Comparison of ENCODE assay signal across 29 mouse cellular contexts in genomic region chr2:163147381-163147780, GRCm38 (mm10). TPM values are rescaled to one million over a fixed set of nuclear protein-coding genes. Genes with fewer than 3 reads are reported as not detected.
"Had no signal": no experiment of that assay in that cellular context is flagged by ENCODE, and none has a peak within 500 bp of the region (broad histone marks: within the 10 kb centered on the region; RNA-seq: fewer than 3 reads in every experiment).

No protein-coding gene starts in this region.

- DNase-seq: kidney, adult 11 months; kidney, adult 8-10 months; kidney, postnatal 10 days; kidney, postnatal 36 days; layer of hippocampus, postnatal 36 days; liver, embryonic 13.5 days; lung, embryonic 14.5 days; retina, postnatal 1 day; right cerebral cortex, postnatal 25 days; spleen, adult 18-20 months; thymus, postnatal 25 days had no signal

- H3K27me3 ChIP-seq: intestine, embryonic 15.5 days; liver, embryonic 13.5 days; neural tube, embryonic 13.5 days; stomach, embryonic 15.5 days had no signal

- H3K9ac ChIP-seq: intestine, embryonic 15.5 days; kidney, embryonic 15.5 days; liver, embryonic 13.5 days; lung, embryonic 14.5 days; midbrain, embryonic 12.5 days; neural tube, embryonic 13.5 days; stomach, embryonic 15.5 days had no signal

- H3K4me3 ChIP-seq: intestine, embryonic 15.5 days; kidney, embryonic 15.5 days; left cerebral cortex, adult 2 months; liver, embryonic 13.5 days; megakaryocyte, embryonic 14.5 days; midbrain, embryonic 12.5 days; myocyte; neural tube, embryonic 13.5 days; stomach, embryonic 15.5 days had no signal

- H3K4me2 ChIP-seq: intestine, embryonic 15.5 days; kidney, embryonic 15.5 days; liver, embryonic 13.5 days; lung, embryonic 14.5 days; midbrain, embryonic 12.5 days; neural tube, embryonic 13.5 days; stomach, embryonic 15.5 days had no signal

- ATAC-seq: intestine, embryonic 15.5 days had no signal

- H3K4me1 ChIP-seq: intestine, embryonic 15.5 days; liver, embryonic 13.5 days; megakaryocyte, embryonic 14.5 days; stomach, embryonic 15.5 days had no signal

- H3K27ac ChIP-seq: intestine, embryonic 15.5 days; kidney, embryonic 15.5 days; left cerebral cortex, adult 2 months; liver, embryonic 13.5 days; midbrain, embryonic 12.5 days; neural tube, embryonic 13.5 days; stomach, embryonic 15.5 days had no signal

- H3K9me3 ChIP-seq: intestine, embryonic 15.5 days; kidney, embryonic 15.5 days; liver, embryonic 13.5 days; midbrain, embryonic 12.5 days; neural tube, embryonic 13.5 days; stomach, embryonic 15.5 days had no signal

- H3K36me3 ChIP-seq: intestine, embryonic 15.5 days; kidney, embryonic 15.5 days; liver, embryonic 13.5 days; midbrain, embryonic 12.5 days; neural tube, embryonic 13.5 days; stomach, embryonic 15.5 days had no signal

RNA-seq across cellular contexts. Expression of gene Tox2, which starts 55.5 kb away (rescaled TPM):
- total RNA-seq: monocyte, adult 5-6 weeks; neutrophil, adult 5-6 weeks had no signal

RNA-seq across cellular contexts. Expression of gene Gtsf1l, which starts 59.7 kb away (rescaled TPM):
- total RNA-seq: layer of hippocampus, adult 8-10 months; layer of hippocampus, postnatal 10 days; layer of hippocampus, postnatal 36 days; left cerebral cortex, adult 2 months; left cerebral cortex, postnatal 10 days; left cerebral cortex, postnatal 36 days; liver, adult 2 months; monocyte, adult 5-6 weeks; neutrophil, adult 5-6 weeks had no signal
- polyA plus RNA-seq: intestine, embryonic 15.5 days; kidney, embryonic 15.5 days; limb, embryonic 11.5 days; limb, embryonic 14.5 days; liver, adult 2 months; liver, embryonic 13.5 days; lung, embryonic 14.5 days; midbrain, embryonic 12.5 days; myocyte; neural tube, embryonic 13.5 days; stomach, embryonic 15.5 days; thymus, postnatal 0 days had no signal
